Mouse (Mus musculus) left cerebral cortex, postnatal 14 days (tissue): ENCODE results near the gene Luzp1. TPM values are rescaled to one million over a fixed set of nuclear protein-coding genes. Genes with fewer than 3 reads are reported as not detected.
A peak's percentile ranks its signal among the peaks of the same experiment; 100 is the strongest.

Experiments
- DNase-seq, 2 experiments: peaks; one replicate each; pipeline ENCODE4 v3.0.0; 2021 to 2022; ENCODE audit warnings: low spot score in 2 of 2, mixed read lengths in 1 of 2
- intact Hi-C: fragments of 180-260 bp; cut with DNase I; formaldehyde crosslinking; loops from one replicate; pipeline ENCODE4 v1.15.1; 2025
- total RNA-seq, 2 experiments: library from RNA; stranded (reverse); gene quantifications; 2 replicates each; pipeline ENCODE4 v1.2.3; 2021

Gene Luzp1
- total RNA-seq, 2 experiments from 2014 or later: 54.7 to 67.9 TPM

DNA sequence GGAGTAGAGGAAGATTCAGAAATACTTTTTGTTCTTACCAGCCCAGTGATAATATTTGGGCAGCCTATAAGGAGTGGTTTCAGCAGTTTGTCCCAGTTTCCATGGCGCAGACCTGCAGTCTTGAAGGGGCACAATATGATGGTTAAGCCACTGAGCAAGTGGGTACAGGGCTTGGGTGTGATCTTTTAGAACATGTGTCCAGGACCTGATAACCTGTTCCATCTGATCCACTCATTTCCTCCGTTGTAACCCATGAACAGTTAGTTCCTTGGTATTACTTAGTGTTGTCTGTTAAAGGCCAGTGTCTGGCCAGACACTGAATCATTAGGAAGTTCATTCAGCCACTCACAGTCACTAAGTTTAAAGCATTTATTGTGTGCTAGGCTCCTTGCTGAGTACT lies 54.7 kb downstream of the Luzp1 start:
- DNase-seq: no peak
- intact Hi-C loops: no loop called here

DNA sequence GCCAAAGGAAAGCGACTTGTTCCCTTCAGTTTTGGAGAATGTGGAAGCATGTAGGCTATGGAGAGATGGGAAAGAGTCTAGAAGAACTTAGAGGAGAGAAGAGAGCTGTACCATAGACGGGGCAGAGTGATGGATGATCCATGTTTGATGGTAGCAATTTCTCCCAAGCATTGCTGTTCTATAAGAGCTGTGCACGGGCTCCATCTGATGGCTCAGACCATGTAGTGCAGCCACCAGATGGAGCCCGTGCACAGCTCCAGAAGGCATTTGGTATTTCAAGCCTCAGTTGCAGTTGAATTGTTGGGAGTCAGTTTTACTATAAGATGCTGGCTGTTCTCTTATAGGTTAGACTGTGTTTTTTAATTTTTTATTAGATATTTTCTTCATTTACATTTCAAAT lies 56.9 kb downstream of the Luzp1 start:
- DNase-seq: peak; percentile 60 to 75
- intact Hi-C loops: loop anchor here (1.0 to 5.0 kb wide), 2 partner anchors 72 to 154 kb away; no protein-coding TSS in a partner anchor

DNA sequence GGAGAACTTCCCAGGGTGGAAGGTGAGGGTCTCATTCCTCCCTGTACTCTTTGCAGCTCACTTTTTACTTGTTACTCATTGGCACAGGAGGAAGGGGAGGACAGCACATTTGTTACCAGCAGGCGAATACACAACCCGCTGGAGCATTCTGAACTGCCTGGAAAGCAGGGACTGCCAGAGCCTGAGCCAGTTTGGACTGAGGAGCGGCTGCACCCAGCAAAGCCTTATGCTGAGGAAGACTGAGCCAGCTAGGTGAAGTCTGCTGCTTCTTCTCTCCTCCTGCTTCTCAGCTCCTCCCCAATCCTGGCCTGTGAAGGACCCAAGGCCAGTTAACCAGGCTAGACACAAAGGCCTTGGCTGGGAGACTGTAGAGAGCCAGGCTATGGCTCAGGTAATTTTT lies 75.6 kb downstream of the Luzp1 start:
- DNase-seq: no peak
- intact Hi-C loops: no loop called here

DNA sequence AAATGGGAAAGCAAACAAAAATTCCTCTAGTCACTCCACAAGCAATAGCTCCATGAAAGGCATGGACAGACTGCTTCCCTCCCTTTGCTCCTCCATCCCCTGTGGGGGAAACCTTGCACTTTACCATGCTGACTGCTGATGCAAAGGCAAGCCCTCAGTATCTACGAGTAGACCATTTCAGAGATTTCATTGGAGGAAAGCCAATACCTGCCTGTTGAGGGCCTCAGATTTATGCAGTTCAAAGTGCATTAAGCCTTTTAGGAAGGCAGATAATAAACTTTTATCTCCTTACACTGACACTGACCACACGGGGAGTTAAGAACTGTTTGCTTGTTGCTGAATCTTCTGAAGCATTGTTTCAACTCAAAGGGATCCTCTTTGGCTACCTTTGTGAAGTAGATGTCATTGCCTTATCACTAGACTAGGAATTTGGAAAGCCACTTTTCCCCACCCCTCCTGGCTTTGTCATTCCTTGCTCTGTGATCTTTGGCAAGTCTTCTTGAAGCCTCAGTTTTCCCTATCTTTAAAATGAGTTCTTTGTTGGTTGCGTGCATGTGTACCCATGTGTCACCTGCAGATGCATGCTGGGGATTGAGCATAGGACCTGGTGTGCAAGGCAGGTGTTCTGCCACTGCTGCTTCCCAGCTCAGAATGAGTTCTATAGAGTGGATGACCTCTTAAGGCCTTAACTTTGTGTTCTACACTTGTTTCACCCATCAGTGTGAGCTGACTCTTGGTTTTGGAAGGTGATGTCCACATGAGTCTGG lies 76.9 kb downstream of the Luzp1 start:
- DNase-seq: no peak
- intact Hi-C loops: no loop called here

DNA sequence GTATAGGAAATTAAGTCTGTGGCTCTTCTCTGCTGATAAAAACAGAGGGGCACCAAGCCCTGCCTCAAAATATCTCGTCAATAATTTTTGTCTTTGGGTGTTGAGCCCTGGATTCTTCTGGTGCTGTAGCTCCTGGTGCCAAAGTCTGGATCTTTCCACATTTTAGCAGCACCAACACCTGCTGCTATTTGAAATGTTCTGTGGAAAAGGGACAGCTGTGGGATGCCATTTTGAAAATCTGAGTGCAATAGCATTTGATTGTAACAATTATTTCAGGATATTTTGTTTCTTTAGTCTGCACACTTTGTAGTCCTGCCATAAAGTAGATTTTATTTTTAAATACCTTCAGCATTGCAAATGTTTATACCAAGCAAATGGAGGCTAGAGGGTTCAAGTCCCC lies 78.2 kb downstream of the Luzp1 start:
- DNase-seq: no peak
- intact Hi-C loops: no loop called here

DNA sequence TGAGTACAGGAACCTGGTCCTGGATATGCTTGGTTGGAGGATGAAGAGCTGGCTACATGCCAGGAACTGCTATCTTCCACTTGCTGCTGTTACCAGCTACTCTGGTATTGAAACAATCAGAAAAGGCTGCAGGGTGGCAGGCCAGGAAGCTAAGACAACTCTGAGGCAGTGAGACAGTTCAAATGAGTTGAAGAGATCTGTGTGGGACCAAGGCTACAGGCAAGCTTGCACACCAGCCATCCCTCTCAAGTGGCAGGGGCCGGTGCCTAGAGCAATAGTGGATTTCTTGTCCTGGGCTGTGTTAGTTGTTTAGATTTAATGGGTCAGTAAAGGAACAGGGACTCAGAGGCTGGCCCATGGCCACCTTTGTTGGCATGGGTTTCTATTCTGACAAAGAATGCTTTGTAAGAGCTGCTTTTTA lies 78.8 kb downstream of the Luzp1 start:
- peak in 1 of 2 experiments; percentile 30 for DNase-seq
- intact Hi-C loops: no loop called here

DNA sequence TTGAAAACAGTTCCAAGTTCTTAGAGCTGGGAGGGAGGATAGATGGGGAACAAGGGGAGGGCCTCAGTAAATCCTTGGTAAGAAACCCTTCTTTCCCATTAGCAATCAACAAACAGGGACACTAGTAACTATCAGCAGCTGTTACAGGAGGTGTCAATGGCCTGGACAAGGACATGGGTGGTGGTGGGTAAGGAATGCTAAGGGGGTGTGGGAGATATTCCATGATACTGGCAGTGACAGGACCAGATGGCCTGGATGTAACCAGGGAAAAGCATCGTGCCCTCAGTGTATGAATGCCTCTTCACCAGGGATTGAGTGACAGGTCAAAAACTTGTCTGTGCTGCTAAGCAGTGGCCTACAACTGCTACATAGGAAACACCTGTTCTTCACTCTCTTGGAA lies 83.5 kb downstream of the Luzp1 start:
- intact Hi-C loops: no loop called here
- no peak for DNase-seq

DNA sequence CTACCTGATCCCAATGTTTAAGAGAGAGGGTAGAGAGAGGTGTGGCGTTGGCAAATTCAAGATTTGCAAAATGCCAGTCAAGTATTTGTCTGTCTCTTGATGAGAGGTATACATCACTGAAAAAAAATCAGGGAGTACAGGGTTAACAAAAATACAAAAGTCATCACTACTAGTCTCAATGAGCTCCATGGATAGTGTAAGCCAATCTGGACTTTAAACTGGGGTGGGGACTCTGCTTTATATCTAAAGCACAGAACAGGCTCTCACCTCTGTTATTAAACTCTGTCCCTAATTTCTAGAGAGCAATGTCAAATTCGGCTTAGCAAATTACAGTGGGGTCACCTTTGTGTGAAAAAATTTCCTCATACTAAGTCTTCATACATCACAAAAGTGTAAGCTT lies 88.1 kb downstream of the Luzp1 start:
- intact Hi-C loops: no loop called here
- DNase-seq: no peak

DNA sequence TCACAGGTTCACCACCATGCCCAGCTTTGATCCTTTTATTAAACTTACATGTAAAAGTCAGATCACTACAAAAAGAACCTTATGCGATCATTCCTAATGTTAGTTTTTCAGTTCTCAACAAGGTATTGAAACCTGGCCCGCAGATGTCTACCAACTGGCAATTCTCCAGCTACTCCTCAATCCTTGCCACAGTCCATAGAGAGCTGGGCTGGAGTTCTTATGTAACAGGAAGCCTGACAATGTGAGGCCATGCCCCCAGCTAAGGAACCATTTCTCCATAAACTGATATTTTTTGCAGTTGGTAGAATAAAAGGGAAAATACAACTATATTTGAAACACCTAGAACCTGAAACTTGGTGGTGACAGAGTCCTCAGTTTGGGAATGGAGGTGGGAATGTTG lies 90.1 kb downstream of the Luzp1 start:
- intact Hi-C loops: no loop called here
- DNase-seq: no peak

DNA sequence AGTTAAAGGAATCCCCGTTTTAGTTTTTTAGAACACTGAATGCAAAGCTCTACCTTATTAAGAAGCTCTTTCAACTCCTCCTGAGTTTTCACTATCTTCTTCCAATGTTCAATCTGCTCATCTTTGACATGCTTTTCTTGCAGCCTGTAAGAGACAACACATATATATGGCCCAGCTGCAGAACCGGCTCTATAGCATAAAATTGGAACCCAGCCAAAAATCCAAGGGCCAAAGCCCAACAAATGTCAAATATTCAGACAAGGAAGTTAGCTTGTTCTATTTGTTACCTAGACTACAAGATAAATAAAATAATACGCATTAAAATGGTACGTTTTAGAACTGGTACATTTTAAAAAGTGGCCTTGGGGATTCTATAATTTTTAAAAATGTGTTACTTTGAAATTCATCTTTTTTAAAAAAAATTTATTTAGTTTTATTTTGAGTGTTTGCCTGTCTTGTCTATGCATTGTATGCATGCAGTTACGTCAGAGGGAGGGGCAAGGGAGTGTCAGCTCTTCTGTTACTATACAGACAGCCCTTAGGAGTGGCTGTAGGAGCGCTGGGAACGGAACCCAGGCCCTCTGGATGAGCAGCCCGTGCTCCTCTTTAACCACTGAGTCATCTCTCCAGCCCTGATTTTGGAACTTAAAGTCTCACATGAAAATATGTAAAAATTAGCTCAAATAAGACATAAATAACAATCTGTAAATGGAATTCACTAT lies 90.9 kb downstream of the Luzp1 start:
- no peak for DNase-seq
- intact Hi-C loops: no loop called here

DNA sequence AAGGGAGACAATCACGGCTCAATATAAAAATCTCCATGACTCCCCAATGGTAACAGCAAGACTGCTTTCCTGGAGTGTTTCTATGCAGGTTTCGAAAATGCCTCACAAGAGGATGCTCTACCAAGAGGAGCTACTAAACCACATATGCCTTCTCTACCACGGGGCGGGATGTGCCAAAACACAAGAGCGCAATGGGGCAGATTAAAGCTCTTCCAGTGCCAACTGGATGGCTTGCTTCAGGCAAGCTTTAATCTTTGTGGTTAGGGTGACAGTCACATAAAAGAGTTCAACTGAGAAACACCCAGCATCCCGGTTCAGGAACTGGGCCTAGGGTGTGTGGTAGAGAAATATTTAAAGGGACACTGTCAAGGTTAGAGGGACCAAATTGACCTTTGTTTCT lies 93.2 kb downstream of the Luzp1 start:
- no peak for DNase-seq
- intact Hi-C loops: no loop called here

DNA sequence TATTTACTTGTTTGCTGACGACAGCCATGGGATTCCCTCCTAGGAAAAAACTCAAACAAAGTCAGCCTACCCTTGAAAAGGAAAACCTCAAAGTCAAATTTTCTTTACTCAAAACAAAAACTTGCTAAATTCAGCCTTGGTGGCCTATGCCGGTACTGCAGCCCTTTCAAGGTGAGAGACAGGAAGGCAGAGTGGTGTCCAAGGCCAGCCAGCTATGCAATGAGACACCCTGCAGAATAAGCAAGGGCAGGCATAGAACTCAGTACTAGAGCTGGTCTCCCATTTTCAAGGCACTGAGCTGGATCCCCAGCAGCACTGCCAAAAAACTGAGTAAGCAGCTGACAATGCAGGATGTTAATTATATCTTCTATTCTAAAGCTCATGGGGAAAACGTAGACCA lies 99.1 kb downstream of the Luzp1 start:
- DNase-seq: no peak
- intact Hi-C loops: no loop called here

DNA sequence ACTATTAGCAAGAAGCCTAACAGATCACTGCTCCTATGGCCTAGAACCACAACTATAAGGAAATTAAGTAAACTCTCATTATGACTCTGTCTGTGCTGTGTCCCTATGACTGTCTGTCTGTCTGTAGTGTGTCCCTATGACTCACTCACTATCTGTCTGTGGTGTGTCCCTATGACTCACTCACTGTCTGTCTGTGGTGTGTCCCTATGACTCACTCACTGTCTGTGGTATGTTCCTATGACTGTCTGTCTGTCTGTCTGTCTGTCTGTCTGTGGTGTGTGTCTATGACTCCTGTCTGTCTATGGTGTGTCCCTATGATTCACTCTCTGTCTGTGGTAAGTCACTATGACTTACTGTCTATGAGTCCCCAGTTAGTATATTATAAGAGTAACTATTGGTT lies 100.4 kb downstream of the Luzp1 start:
- no peak for DNase-seq
- intact Hi-C loops: no loop called here

DNA sequence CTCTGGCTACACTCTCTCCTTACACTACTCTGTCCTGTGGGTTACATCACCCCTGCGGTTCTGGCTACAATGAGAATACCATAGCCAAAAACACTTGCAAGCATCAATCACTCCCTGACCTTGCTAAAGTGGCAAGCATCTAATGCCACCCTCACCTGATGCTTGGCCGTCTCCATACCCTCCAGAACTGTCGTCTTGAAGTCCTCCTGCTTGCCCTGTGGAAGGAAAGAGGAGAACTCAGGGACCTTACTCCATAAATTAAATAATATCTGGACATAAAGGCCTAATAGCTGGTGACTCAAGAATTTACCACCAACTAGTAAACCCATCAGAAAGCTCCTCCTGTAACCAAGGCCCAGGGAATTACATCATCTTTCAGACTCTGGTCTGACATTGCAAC lies 112.3 kb downstream of the Luzp1 start:
- no peak for DNase-seq
- intact Hi-C loops: no loop called here

DNA sequence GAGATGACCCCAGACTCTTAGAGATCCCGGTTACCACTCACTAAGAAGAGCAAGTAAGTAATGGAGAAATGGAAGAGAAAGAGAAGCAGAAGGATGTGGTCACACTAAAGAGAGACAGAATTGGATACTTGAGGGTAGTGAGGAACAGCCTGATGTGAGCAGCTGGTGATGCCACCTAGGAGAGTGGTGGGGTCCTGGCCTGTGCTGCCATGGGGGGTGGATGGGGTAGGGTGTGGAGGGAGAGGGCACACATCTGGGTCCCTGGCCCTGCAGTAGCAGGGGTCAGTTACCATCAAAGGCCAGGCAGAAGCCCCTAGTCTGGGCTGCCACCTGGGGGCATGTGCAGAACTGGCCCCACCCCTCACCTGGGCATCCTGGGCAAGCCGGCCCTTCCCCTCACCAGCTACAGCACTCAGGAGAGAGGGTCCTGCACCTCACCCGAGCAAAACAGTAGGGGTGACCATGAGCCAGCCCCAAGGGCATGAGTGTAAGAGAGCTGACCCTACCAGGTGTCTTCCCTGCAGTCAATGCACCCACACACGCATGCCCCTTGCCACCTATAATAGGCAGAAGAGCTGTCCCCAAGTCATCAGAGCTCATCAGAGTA lies 117.8 kb downstream of the Luzp1 start:
- DNase-seq: no peak
- intact Hi-C loops: no loop called here

DNA sequence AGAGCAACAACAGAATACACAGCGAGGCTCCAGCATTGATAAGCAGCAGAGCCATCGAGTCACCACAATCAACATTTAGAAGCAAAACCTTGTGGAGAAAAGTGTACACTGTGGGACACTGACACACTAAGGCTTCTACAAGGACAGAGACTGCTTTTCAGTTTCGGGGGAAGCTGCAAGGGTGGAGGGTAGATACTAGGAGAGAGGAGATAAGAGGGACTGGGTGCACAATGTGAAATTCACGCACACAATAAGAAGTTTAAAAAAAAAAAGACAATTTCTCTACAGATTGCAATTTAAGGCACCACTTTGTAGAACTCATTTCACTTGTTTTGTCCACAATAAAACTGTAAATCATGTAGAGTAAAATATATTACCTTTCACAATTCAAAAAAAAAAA lies 118.4 kb downstream of the Luzp1 start:
- no peak for DNase-seq
- intact Hi-C loops: no loop called here

DNA sequence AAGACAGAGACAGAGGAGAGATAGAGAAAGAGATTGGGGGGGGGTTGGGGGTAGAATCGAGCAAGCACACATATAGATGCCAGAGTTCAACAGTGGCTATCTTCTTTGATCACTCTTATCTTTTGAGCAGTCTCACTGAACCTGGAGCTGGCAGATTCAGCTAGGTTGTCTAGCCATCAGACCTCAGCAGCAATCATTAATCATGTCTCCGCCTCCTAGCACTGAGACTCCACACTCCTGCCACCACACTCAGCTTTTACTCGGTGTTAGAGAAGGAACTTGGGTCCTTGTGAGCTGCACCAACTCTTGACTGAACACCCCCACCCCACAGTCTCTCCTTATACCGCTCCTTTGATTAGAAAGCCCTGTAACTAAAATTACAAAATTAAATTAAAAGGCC lies 122.5 kb downstream of the Luzp1 start:
- intact Hi-C loops: no loop called here
- no peak for DNase-seq

DNA sequence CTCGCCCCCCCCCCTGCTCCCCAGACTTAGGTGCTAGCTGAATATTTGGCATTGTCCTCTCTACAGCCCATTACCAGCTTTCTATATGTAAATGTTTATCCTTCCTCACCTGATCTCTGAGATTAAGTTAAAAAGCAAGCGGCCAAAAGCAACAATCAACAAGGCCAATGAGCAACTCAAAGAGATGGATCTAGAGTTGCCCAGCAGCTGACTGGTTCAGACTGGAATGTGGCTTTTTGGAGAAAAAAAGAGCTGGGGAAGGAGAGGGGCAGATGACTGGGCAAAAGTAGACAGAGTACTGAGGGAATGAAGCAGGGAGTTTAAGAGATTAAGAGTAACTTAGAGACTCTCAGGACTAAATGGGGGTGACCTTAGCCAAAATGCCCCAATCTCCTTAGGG lies 124.4 kb downstream of the Luzp1 start:
- intact Hi-C loops: no loop called here
- no peak for DNase-seq

DNA sequence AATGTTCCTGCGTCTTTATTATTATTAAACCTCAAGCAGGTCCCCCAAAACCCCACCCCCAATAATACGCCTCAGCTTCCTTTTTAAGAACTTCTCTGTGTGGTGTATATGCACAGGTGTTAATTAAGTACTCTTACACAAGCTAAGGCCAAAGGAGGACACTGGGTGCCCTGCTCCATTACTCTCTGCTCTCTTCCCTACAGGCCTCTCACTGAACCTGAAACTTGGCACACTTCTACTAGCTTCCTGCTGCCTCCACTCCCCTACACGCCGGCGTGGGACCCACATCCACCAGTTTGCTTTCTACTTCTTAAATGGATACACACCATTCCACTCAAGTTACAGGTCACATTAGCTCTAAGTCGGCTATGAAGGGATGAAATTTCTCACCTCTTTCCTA lies 125.7 kb downstream of the Luzp1 start:
- intact Hi-C loops: no loop called here
- DNase-seq: no peak

DNA sequence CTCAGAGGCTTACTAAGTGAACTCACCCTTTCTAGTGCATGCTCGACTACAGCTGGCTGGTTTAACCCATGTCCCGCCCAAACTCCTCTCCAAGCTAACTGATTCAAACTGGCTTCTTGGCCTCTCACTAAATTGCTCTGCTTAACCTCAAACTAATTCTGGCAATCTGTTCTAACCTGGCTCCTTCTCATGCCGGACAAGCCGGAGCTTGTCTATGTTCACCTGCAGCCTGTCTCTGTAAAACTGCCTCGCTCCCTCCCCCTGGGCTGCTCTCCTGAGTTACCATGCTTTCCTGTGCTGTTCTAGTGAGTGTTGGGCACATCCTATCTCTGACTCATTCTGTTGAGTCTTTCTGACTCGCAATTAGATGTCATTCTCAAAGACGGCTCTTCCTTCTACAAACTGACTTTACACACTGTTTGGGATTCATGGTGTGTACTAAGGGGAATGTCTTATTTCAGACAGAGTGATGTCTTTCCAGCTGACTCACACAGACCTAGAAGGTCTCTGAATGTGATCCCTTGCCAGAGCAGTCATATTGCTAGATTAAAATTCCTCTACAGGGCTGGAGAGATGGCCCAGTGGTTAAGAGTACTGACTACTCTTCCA lies 128.8 kb downstream of the Luzp1 start:
- intact Hi-C loops: no loop called here
- DNase-seq: no peak
